Mouse (Mus musculus): ENCODE results near the gene Adh4.
"Not testable (repeated sequence)": the region's sequence is repeated elsewhere in the genome, so short reads cannot be mapped to it uniquely, and the experiment has no call there.

Adh4 gene

GRCm38 (mm10) chr3:138443465-138443771 is 28.2 kb downstream of the Adh4 start:
- DNase-seq (ENCODE audit: low read depth, low spot score) = no peak

GRCm38 (mm10) chr3:138448077-138448860 is 33.0 kb downstream of the Adh4 start:
- no peak for DNase-seq (ENCODE audit: low read depth, low spot score)

GRCm38 (mm10) chr3:138452169-138452568 is 36.9 kb downstream of the Adh4 start:
- DNase-seq (ENCODE audit: low read depth, low spot score) = no peak

GRCm38 (mm10) chr3:138454234-138454633 is 39.0 kb downstream of the Adh4 start:
- DNase-seq (ENCODE audit: low read depth, low spot score) = no peak

GRCm38 (mm10) chr3:138454711-138455435 is 39.6 kb downstream of the Adh4 start:
- DNase-seq (ENCODE audit: low read depth, low spot score) = no peak

GRCm38 (mm10) chr3:138458441-138458840 is 43.2 kb downstream of the Adh4 start:
- DNase-seq (ENCODE audit: low read depth, low spot score) = no peak

- no peak for DNase-seq (ENCODE audit: low read depth, low spot score)
Observed at GRCm38 (mm10) chr3:138460260-138460659, 45.0 kb downstream of the Adh4 start.

GRCm38 (mm10) chr3:138461832-138462231 is 46.6 kb downstream of the Adh4 start:
- DNase-seq (ENCODE audit: low read depth, low spot score) = no peak

GRCm38 (mm10) chr3:138463137-138463536 is 47.9 kb downstream of the Adh4 start:
- DNase-seq (ENCODE audit: low read depth, low spot score) = peak; percentile 14

- no peak for DNase-seq (ENCODE audit: low read depth, low spot score)
Observed at GRCm38 (mm10) chr3:138463807-138464206, 48.5 kb downstream of the Adh4 start.

- DNase-seq (ENCODE audit: low read depth, low spot score) = no peak
Observed at GRCm38 (mm10) chr3:138464573-138465147, 49.4 kb downstream of the Adh4 start.

- DNase-seq (ENCODE audit: low read depth, low spot score) = not testable (repeated sequence)
Observed at GRCm38 (mm10) chr3:138466656-138467055, 51.4 kb downstream of the Adh4 start.

GRCm38 (mm10) chr3:138471066-138471465 is 55.8 kb downstream of the Adh4 start:
- no peak for DNase-seq (ENCODE audit: low read depth, low spot score)

GRCm38 (mm10) chr3:138479489-138479888 is 64.2 kb downstream of the Adh4 start:
- DNase-seq (ENCODE audit: low read depth, low spot score) = no peak
